In the genomic region with DNA sequence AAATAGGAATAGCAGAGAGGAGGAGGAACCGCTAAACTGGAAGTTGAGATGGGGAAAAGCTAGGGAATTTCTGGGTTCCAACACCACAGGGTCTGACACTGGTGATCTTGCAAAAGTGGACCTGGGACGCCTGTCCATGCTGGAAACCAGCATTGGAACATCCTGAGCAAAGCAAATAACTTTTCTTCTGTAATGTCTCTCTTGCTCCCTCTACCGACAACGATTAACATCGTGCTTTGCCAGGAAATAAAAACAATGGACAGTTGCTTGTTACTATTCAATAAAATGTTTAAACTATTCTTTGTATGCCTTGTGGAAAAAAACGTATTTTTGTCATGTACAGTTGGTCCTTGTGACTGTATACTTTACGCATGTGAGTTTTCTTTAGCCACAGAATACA, we compare ENCODE assay signal across 9 mouse cellular contexts.
DNase-seq lines count a peak whose midpoint lies in the region; TF ChIP-seq lines count a peak whose summit lies in the region.
"Had no signal": no experiment of that assay in that cellular context is flagged by ENCODE, and none has a peak within 500 bp of the region (broad histone marks: within the 10 kb centered on the region; RNA-seq: fewer than 3 reads in every experiment).

No protein-coding gene starts in this region.

- H3K4me3 ChIP-seq in lung, adult 2 months (replicated peaks; ENCODE audit: extremely low read depth, low read depth, low read length) = no peak overlapping the region
- H3K4me3 ChIP-seq: heart, embryonic 15.5 days had no signal

- WGBS in lung, adult 2 months = 36% methylated on average over 7 of the region's 7 CpGs

- H3K4me1 ChIP-seq in lung, adult 2 months (ENCODE audit: control insufficient read depth, insufficient read depth, low read length) = no peaks in the 10 kb centered on the region
- H3K4me1 ChIP-seq: heart, embryonic 15.5 days had no signal

- DNase-seq in heart, postnatal 10 days = peak; percentile 5 to 21
- no peak for DNase-seq in heart, adult 9 months (ENCODE audit: low spot score in 2 of 2)
- DNase-seq in ovary, postnatal 14 days (ENCODE audit: low spot score) = peak; percentile 9
- no peak for DNase-seq in ovary, adult 18-20 months (ENCODE audit: low spot score)
- DNase-seq in embryo, embryonic 10 days (ENCODE audit: low spot score) = peak; percentile 67
- DNase-seq in retina, postnatal 1 day = peak; percentile 53
- DNase-seq in urinary bladder, adult 2 months (ENCODE audit: low spot score) = no peak
- DNase-seq in lung, adult 2 months = no peak

- TF ChIP-seq POLR2A in lung, adult 2 months (IDR thresholded peaks at IDR 0.05; ENCODE audit: borderline replicate concordance, extremely low read depth, low read depth, low read length) = no peak

- no peak for TF ChIP-seq CTCF in lung, adult 2 months (IDR thresholded peaks at IDR 0.05; ENCODE audit: insufficient read depth, low read length)

- intact Hi-C loops in heart, postnatal 10 days (cut with DNase I) = loop anchor here (10.0 kb wide), 1 partner anchor 46 kb away; no protein-coding TSS in a partner anchor

Comparison
In these comparisons a context has a peak if more than half of its experiments do, and no peak if none do; other contexts are left out.
1. DNase-seq: peak in heart, postnatal 10 days (2 of 2), ovary, postnatal 14 days (single experiment), embryo, embryonic 10 days (single experiment) and retina, postnatal 1 day (single experiment); none in heart, adult 9 months (0 of 2), ovary, adult 18-20 months (single experiment), urinary bladder, adult 2 months (single experiment) and lung, adult 2 months (single experiment).